Mouse (Mus musculus) hindbrain, embryonic 13.5 days (tissue): ENCODE measurements around the gene Pex1. TPM values are rescaled to one million over a fixed set of nuclear protein-coding genes. Genes with fewer than 3 reads are reported as not detected.
"Not testable (repeated sequence)": the region's sequence is repeated elsewhere in the genome, so short reads cannot be mapped to it uniquely, and the experiment has no call there.

ENCODE experiments used
- ATAC-seq: fragments of 200-750 bp; cut with Nextera tagmentation; 2 replicates; pipeline ENCODE4 v1.8.0; 2017; ENCODE audit warnings: moderate TSS enrichment; ENCODE audit not compliant: low FRiP score
- H3K27ac ChIP-seq: fragments of 300-500 bp; sonication (generic); 2 replicates; pipeline ENCODE4 v1.5.1; 2015; ENCODE audit warnings: inconsistent platforms, mild to moderate bottlenecking, moderate library complexity
- H3K27me3 ChIP-seq: fragments of 300-500 bp; sonication (generic); 2 replicates; pipeline ENCODE4 v1.6.1; 2015; ENCODE audit warnings: mild to moderate bottlenecking, inconsistent platforms
- H3K36me3 ChIP-seq: fragments of 300-500 bp; sonication (generic); 2 replicates; pipeline ENCODE4 v1.6.1; 2015; ENCODE audit warnings: mild to moderate bottlenecking, inconsistent platforms
- H3K4me1 ChIP-seq: fragments of 300-500 bp; sonication (generic); replicated peaks from 2 replicates; pipeline ENCODE4 v1.6.1; 2015; ENCODE audit warnings: inconsistent platforms
- H3K4me2 ChIP-seq: fragments of 300-500 bp; sonication (generic); 2 replicates; pipeline ENCODE4 v1.6.1; 2015; ENCODE audit warnings: inconsistent platforms, mild to moderate bottlenecking, moderate library complexity
- H3K4me3 ChIP-seq: fragments of 300-500 bp; sonication (generic); 2 replicates; pipeline ENCODE4 v1.5.1; 2015; ENCODE audit warnings: mild to moderate bottlenecking, inconsistent platforms
- H3K9ac ChIP-seq: fragments of 300-500 bp; sonication (generic); 2 replicates; pipeline ENCODE4 v1.6.1; 2015; ENCODE audit warnings: mild to moderate bottlenecking, inconsistent platforms
- H3K9me3 ChIP-seq: fragments of 300-500 bp; sonication (generic); 2 replicates; pipeline ENCODE4 v1.6.1; 2016; ENCODE audit warnings: inconsistent platforms
- WGBS: fragments of 180-500 bp; shearing (Covaris S2); methylation state at CpG from one replicate; pipeline ENCODE4 v1.1.7; 2015; 5-methylcytosine and 5-hydroxymethylcytosine counted together
- polyA plus RNA-seq: library from polyadenylated mRNA; unstranded; fragments of >200 nt; fragmentation: Nextera tagmentation; extraction: Ambion mirVana; gene quantifications from 2 replicates; pipeline ENCODE4 v1.2.1, GENCODE M21; 2015

The Pex1 gene
- polyA plus RNA-seq, 1 experiment from 2014 or later: 26.9 TPM

DNA sequence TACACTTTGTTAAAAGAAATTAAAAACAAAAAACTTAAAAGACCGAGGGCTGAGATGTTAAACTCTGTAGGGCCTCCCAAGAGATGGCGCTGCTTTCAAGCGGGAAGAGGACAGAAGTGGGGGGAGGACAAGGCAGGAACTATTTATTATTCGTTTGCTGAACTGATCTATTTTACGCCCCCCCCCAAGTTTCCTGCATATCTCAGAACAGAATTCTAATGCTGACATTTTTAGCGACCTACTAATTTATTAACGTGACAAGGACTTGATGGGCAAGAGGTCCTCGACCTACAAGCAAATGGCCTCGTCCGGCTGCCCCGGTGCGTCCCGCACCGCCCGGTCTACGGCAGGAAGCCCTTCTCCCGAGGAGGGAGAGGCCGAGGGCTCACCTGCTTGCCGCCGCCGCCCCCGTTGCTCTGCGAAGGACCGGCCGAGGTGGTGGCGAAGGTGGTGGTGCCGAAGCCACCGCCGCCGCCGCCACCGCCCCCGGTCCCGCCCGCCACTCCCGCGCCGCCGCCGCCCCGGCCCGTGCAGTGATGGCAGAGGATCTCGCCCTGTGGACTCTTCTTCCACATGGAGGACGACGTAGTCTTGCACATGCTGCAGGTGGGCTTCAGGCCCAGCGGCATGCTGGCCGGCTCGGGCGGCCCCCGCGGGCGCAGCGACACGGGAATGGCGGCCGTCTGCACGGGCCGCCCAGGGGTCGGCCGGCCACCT lies 51.3 kb downstream of the Pex1 start:
- Histone ChIP-seq H3K27ac (peak overlapping the region; percentile 92), H3K4me3 (peak overlapping the region; percentile 94), H3K4me2 (peak overlapping the region; percentile 61), H3K27me3 (no peaks in the 10 kb centered on the region), H3K4me1 (peaks cover 16% of the 10 kb centered on the region), H3K9ac (peak overlapping the region; percentile 88), H3K36me3 (peaks cover 18% of the 10 kb centered on the region), H3K9me3 (no peaks in the 10 kb centered on the region)
- WGBS: under 1% methylated on average over 51 of the region's 60 CpGs
- peak; percentile 86 for ATAC-seq

DNA sequence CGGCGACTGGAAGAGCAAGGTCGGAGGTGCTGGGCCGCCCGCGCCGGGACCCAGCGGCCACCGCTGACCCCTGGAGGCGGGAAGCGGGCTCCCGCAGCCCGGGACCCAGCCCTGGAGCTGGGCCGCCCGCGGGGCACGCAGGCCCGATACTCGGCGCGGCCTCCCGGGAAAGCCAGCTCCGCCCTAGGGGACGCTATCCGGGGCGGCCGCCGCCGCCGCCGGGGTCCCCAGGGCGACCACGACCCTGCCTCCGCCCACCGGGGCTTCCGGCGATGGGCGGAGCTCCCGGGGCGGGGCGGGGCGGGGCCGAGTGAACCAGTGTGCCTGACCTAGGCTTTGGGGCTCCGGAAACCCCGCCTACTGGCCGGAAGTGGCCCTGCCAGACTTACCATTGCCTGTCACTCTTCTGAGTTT lies 51.8 kb downstream of the Pex1 start:
- Histone ChIP-seq H3K36me3 (peaks cover 15% of the 10 kb centered on the region), H3K9ac (peak overlapping the region; percentile 88), H3K4me1 (peaks cover 16% of the 10 kb centered on the region), H3K27ac (peak overlapping the region; percentile 92), H3K27me3 (no peaks in the 10 kb centered on the region), H3K4me3 (peak overlapping the region; percentile 94), H3K4me2 (peak overlapping the region; percentile 61), H3K9me3 (no peaks in the 10 kb centered on the region)
- WGBS: under 1% methylated on average over 17 of the region's 46 CpGs
- ATAC-seq: peak; percentile 96

DNA sequence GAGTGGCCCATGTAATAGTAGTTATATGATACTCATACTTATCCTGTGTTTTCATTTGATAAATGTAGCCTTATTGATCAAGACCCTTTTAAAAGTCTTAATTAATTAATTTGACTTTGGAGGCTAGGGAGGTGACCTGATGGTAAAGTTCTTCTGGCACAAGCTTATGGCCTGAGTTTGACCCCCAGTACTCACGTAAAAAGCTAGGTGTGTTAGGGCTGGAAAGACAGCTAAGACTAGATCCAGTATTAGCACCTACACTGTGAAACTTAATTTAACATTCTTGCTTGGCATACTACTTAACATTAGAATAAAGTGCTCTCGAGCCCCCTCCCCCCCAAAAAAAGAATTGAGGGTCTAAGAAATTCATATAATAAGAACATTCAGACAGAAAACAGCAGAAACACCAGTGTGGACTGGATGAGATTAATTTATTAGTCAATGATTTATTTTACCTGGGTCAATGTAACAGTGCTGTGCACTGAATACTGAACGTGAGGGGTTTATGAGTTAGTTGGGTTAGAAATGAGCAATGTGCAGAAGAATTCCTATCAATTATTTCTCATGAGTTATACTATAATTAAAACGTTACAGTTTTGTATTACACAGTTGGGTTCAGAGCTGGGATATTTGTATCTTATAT lies 52.5 kb downstream of the Pex1 start:
- no peaks in the 10 kb centered on the region for H3K9me3 ChIP-seq
- no peak overlapping the region for H3K9ac ChIP-seq
- no peak overlapping the region for H3K27ac ChIP-seq
- peaks cover 16% of the 10 kb centered on the region for H3K4me1 ChIP-seq
- H3K4me2 ChIP-seq: peak overlapping the region; percentile 61
- H3K36me3 ChIP-seq: peaks cover 11% of the 10 kb centered on the region
- WGBS: 57% methylated on average over 4 of the region's 4 CpGs
- no peaks in the 10 kb centered on the region for H3K27me3 ChIP-seq
- peak; percentile 38 for ATAC-seq
- H3K4me3 ChIP-seq: no peak overlapping the region

DNA sequence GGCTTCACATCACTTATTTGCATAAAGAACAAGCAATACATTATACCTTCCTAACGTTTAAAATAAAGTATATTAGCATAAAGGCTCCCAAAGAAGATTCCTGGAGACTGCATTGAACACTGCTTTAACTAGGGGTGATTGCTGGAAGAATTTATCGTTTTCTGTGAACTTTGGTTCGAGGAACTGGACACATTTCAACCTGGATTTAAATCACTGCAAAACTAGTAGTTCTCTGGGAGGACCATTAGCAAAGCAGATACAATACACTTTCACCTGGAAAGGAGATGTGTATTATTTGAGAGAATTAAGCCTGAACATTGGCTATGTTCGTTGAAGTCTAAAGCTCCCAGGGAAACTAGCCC lies 53.0 kb downstream of the Pex1 start:
- 77% methylated on average over 4 of the region's 4 CpGs for WGBS
- no peak for ATAC-seq
- Histone ChIP-seq H3K27me3 (no peaks in the 10 kb centered on the region), H3K9ac (no peak overlapping the region), H3K4me1 (peaks cover 16% of the 10 kb centered on the region), H3K4me2 (no peak overlapping the region), H3K36me3 (peaks cover 8% of the 10 kb centered on the region), H3K4me3 (no peak overlapping the region), H3K27ac (no peak overlapping the region), H3K9me3 (no peaks in the 10 kb centered on the region)

DNA sequence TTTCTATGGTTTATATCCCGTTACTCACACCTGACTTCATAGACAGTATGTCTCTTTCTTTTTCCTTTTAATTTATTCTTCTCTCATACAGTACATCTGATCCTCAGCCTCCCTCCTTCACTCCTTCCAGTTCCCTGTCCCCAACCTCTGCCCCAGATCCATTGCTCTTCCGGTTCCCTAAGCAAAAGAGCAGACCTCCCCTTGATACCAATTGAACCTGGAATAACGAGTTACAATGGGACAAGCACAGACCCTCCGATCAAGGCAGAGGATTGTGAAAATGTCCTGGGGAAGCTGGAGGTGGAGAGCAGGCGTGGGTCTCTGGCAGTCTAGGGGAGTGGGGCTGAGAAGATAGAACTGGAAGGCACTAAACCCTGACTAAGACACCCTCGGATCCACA lies 55.0 kb downstream of the Pex1 start, which contains the start of gene Tmbim7:
Gene Tmbim7, plus strand, starts transcription at position 301 of the 400 bp plus-strand sequence.
- peaks cover 7% of the 10 kb centered on the region for H3K4me1 ChIP-seq
- H3K9ac ChIP-seq: no peak within 1 kb of the TSS
- no peak for ATAC-seq
- no peaks in the 10 kb centered on the region for H3K36me3 ChIP-seq
- no peaks in the 10 kb centered on the region for H3K9me3 ChIP-seq
- 79% methylated on average over 6 of the region's 6 CpGs for WGBS
- no peak within 1 kb of the TSS for H3K4me2 ChIP-seq
- H3K4me3 ChIP-seq: no peak within 1 kb of the TSS
- H3K27ac ChIP-seq: no peak within 1 kb of the TSS
- no peaks in the 10 kb centered on the region for H3K27me3 ChIP-seq

DNA sequence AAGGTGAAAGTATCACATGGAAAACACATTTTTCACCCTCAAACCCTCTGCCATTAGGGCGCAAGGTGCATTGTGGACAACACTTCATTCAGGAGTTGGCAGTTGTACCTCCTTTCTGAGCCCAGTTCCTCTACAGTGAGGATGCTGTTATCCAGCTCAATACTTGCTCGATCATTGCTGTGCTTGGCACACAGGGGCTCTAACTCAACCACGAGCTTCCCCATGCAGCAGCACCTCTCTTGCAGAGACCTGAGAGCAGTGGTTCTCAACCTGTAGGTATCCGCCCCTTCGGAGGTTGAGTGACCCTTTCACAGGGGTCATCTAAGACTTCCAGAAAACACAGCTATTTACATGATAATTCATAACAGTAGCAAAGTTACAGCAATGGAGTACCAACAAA lies 55.8 kb downstream of the Pex1 start:
- Histone ChIP-seq H3K27me3 (no peaks in the 10 kb centered on the region), H3K4me1 (peaks cover 2% of the 10 kb centered on the region), H3K27ac (no peak overlapping the region), H3K9ac (no peak overlapping the region), H3K4me2 (no peak overlapping the region), H3K4me3 (no peak overlapping the region), H3K9me3 (no peaks in the 10 kb centered on the region), H3K36me3 (no peaks in the 10 kb centered on the region)
- ATAC-seq: no peak
- WGBS: 89% methylated on average over 5 of the region's 5 CpGs

DNA sequence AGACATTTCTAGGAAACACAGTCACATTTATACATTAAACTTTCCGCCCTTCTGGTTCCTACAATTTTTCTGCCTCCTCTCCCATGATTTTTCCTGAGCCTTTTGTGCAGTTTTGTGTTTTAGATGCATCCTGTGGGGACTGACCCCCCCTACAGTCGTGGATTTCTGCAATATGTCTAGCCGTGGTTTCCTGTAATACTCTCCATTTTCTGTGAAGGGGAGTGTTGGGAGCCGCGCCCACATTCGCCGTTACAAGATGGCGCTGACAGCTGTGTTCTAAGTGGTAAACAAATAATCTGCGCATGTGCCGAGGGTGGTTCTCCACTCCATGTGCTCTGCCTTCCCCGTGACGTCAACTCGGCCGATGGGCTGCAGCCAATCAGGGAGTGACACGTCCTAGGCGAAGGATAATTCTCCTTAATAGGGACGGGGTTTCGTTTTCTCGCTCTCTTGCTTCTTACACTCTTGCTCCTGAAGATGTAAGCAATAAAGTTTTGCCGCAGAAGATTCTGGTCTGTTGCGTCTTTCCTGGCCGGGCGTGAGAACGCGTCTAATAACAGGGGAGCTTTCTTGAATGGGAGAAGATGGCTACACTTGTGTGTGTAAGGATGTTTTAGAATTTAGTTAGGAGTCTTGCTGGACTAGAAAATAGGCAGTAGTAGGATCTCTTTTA lies 57.2 kb downstream of the Pex1 start:
- not testable (repeated sequence) for H3K4me3 ChIP-seq, H3K9me3 ChIP-seq, ATAC-seq, H3K27ac ChIP-seq, H3K27me3 ChIP-seq, H3K36me3 ChIP-seq, H3K9ac ChIP-seq, H3K4me2 ChIP-seq, H3K4me1 ChIP-seq
- WGBS: 93% methylated on average over 16 of the region's 25 CpGs

DNA sequence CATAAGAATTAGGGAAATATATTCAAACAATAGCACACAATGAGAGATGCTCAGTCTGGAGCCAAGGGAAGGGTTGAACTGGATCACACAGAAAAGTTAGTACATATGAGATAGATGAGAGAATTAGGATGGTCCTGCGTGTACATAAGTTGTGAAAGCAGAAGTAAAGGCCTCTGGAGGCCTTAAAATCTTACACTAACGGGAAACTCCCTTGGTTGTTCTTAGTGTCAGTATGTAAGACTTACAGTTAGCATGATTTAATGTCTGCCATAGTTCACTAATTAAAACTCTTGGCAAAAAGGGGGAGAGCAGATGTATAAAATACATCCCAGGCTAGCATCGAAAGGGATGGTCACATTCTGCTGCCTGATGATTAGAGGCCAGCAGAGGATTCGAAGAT lies 57.9 kb downstream of the Pex1 start:
- Histone ChIP-seq H3K4me2 (no peak overlapping the region), H3K27me3 (no peaks in the 10 kb centered on the region), H3K4me3 (no peak overlapping the region), H3K4me1 (no peaks in the 10 kb centered on the region), H3K9me3 (no peaks in the 10 kb centered on the region), H3K36me3 (no peaks in the 10 kb centered on the region), H3K27ac (no peak overlapping the region), H3K9ac (no peak overlapping the region)
- no peak for ATAC-seq
- WGBS: 92% methylated on average over 4 of the region's 4 CpGs

DNA sequence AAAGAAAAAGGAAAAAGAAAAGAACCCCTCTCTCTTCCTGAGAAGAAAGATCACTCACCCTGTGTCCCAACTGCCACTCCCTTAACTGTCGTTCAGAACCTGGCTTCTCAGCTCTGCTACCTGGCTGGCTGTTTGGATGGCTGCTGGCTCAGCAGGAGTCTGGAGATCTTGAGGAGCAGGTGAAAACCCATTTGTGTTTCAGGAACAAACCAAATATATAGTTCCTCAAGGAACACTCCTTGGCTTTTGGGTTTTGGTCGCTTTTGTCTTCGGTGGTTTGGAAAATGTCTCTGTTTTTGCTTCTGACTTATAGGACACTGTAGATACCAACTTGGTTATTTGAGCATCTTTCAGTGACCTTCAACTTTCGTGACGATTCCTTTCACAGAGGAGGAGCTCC lies 61.2 kb downstream of the Pex1 start, which contains the start of gene Gatad1:
Gene Gatad1, minus strand, starts transcription at position 101 of the 400 bp plus-strand sequence.
- no peaks in the 10 kb centered on the region for H3K36me3 ChIP-seq
- no peaks in the 10 kb centered on the region for H3K27me3 ChIP-seq
- H3K4me3 ChIP-seq: no peak within 1 kb of the TSS
- no peak within 1 kb of the TSS for H3K27ac ChIP-seq
- ATAC-seq: no peak
- no peaks in the 10 kb centered on the region for H3K4me1 ChIP-seq
- no peak within 1 kb of the TSS for H3K4me2 ChIP-seq
- H3K9ac ChIP-seq: no peak within 1 kb of the TSS
- WGBS: 77% methylated on average over 5 of the region's 5 CpGs
- no peaks in the 10 kb centered on the region for H3K9me3 ChIP-seq

DNA sequence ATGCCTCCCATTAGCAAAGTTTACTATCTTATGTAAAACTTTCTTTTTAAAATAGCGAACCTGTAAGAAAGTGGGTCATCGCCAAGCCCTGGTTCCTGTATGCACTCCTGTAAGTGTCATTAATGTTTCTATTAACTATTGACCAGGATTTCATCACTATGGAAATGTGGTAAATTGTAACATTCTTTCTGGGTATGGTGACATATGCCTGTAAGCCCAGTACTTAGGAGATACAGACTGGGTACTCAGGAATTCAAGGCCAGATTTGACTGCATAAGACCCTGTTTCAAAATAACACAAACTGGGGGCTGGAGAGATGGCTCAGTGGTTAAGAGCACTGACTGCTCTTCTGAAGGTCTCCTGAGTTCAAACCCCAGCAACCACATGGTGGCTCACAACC lies 69.4 kb downstream of the Pex1 start:
- H3K9ac ChIP-seq: no peak overlapping the region
- H3K27me3 ChIP-seq: no peaks in the 10 kb centered on the region
- WGBS: 87% methylated on average over 2 of the region's 2 CpGs
- H3K27ac ChIP-seq: no peak overlapping the region
- no peak overlapping the region for H3K4me2 ChIP-seq
- no peak for ATAC-seq
- no peaks in the 10 kb centered on the region for H3K4me1 ChIP-seq
- H3K36me3 ChIP-seq: no peaks in the 10 kb centered on the region
- no peak overlapping the region for H3K4me3 ChIP-seq
- no peaks in the 10 kb centered on the region for H3K9me3 ChIP-seq

DNA sequence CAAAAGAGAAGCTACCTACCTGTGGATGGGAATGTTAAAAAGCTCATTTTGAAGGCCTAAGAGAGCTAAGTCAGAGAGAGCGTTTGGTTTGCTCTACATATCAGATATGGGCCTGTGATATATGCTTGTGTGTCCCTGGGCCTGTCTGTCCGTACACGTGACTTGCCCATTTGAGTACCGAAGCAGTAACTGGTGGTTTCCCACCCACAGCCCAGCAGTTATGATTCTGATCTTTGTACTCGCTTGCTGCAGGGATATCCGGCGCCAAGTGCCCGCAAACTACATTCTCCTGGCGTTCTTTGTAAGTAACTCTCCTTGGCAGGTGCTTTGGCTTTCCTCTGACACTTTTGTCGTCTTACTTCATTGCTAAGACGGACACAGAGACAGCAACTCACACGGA lies 70.7 kb downstream of the Pex1 start:
- no peaks in the 10 kb centered on the region for H3K9me3 ChIP-seq
- no peak overlapping the region for H3K27ac ChIP-seq
- H3K36me3 ChIP-seq: no peaks in the 10 kb centered on the region
- H3K4me2 ChIP-seq: no peak overlapping the region
- H3K4me3 ChIP-seq: no peak overlapping the region
- 89% methylated on average over 12 of the region's 12 CpGs for WGBS
- H3K9ac ChIP-seq: no peak overlapping the region
- no peak for ATAC-seq
- H3K27me3 ChIP-seq: no peaks in the 10 kb centered on the region
- no peaks in the 10 kb centered on the region for H3K4me1 ChIP-seq

DNA sequence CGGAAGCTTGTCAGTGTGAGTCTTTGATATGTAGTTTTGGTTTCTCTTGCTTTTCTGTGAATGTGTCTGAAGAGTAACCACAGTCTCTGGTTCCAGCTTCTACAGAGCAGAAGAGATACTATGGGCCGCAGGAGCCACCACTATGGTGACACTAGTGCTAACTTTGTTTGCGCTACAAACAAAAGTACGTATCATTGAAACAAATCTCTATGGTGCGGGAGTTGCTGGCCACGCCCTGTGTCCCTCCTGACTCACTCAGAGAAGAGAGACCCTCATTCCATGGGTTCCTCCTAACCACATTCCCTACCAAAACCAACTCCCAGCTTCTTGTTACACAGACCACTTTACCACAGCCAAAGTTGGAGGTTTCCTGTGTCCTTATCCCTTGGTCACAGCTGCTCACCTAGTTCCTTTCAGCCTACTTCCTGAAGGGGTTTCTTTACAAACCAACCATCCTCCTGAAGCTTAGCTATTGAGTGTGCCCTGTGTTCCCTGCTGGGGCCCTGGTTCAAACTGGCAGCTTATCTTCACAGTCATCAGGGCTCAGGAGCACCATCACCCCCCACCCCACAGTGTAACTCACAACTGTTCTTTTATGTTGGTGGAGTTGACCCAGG lies 74.2 kb downstream of the Pex1 start:
- no peak for ATAC-seq
- 98% methylated on average over 6 of the region's 6 CpGs for WGBS
- H3K9ac ChIP-seq: no peak overlapping the region
- H3K27me3 ChIP-seq: no peaks in the 10 kb centered on the region
- no peaks in the 10 kb centered on the region for H3K9me3 ChIP-seq
- no peak overlapping the region for H3K4me3 ChIP-seq
- no peak overlapping the region for H3K27ac ChIP-seq
- no peaks in the 10 kb centered on the region for H3K36me3 ChIP-seq
- no peaks in the 10 kb centered on the region for H3K4me1 ChIP-seq
- H3K4me2 ChIP-seq: no peak overlapping the region
